Mouse (Mus musculus): Measurements from ENCODE around the gene Pidd1.

DNA sequence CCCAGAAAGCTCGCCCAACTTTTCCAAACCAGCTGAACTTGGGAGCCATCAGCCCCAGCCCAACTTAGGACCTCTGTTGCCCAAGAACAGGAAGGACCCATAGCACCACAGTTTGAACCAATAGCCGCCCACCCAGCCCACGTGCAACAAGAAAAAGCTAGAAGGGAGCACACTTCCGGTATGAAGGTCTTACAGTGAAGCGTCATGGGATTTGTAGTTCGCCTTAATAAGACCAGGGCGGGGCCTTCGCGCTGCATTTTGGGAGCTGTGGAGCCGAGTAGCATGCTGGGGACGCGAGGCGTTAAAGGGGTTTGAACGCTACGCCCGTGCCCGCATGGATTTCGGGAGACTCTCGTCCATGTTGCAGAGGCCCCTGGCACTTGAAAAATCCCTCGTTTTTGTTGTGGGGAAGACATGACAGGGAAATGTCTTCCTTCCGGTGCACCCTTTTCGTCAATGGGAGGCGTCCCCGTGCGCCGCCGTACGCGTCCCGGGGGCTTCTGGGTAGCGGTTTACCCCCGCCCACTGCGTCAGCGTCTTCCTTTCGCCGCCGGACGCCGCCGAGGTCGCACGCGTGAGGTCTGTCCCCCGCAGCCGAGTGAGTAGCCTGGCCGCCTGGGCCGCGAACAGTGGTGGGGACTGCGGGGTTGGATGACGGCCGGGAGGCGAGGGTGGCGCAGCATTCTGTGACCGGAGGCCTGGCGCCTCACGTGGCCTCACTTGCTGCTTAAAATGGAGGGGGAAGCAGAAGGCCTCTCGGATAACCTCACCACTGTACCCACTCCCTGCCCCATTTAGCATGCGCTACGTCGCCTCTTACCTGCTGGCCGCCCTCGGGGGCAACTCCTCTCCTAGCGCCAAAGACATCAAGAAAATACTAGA, 3.5 kb upstream of the Pidd1 start, which contains the start of gene Rplp2:
- TF ChIP-seq POLR2A (IDR thresholded peaks at IDR 0.05; ENCODE audit: control insufficient read depth, low read depth, low read length) (peak; percentile 95), CTCF (IDR thresholded peaks at IDR 0.05; ENCODE audit: control insufficient read depth, insufficient read depth, insufficient replicate concordance, low read depth, low read length) (no peak)

All from testis, adult 2 months (tissue).